Mouse (Mus musculus): ENCODE measurements around the gene Man2a1.

Man2a1 gene

GRCm38 (mm10) chr17:64603134-64603533 lies 2.6 kb downstream of the Man2a1 start:
- peak; percentile 63 for DNase-seq (ENCODE audit: low read depth)

GRCm38 (mm10) chr17:64603534-64603933 lies 3.0 kb downstream of the Man2a1 start:
- no peak for DNase-seq (ENCODE audit: low read depth)

GRCm38 (mm10) chr17:64604163-64604562 lies 3.6 kb downstream of the Man2a1 start:
- DNase-seq (ENCODE audit: low read depth) = no peak

- no peak for DNase-seq (ENCODE audit: low read depth)
Measured at GRCm38 (mm10) chr17:64608228-64608627, 7.7 kb downstream of the Man2a1 start.

- DNase-seq (ENCODE audit: low read depth) = peak; percentile 7
Measured at GRCm38 (mm10) chr17:64608923-64609598, 8.5 kb downstream of the Man2a1 start.

GRCm38 (mm10) chr17:64609741-64610140 lies 9.2 kb downstream of the Man2a1 start:
- no peak for DNase-seq (ENCODE audit: low read depth)

GRCm38 (mm10) chr17:64611426-64611825 lies 10.9 kb downstream of the Man2a1 start:
- no peak for DNase-seq (ENCODE audit: low read depth)

GRCm38 (mm10) chr17:64612135-64612885 lies 11.8 kb downstream of the Man2a1 start:
- DNase-seq (ENCODE audit: low read depth) = no peak

- DNase-seq (ENCODE audit: low read depth) = no peak
Measured at GRCm38 (mm10) chr17:64612930-64613329, 12.4 kb downstream of the Man2a1 start.

GRCm38 (mm10) chr17:64613351-64613750 lies 12.8 kb downstream of the Man2a1 start:
- DNase-seq (ENCODE audit: low read depth) = no peak

- no peak for DNase-seq (ENCODE audit: low read depth)
Measured at GRCm38 (mm10) chr17:64614804-64615203, 14.3 kb downstream of the Man2a1 start.

- no peak for DNase-seq (ENCODE audit: low read depth)
Measured at GRCm38 (mm10) chr17:64615420-64615819, 14.9 kb downstream of the Man2a1 start.

- DNase-seq (ENCODE audit: low read depth) = peak; percentile 76
Measured at GRCm38 (mm10) chr17:64616259-64616658, 15.7 kb downstream of the Man2a1 start.

- peak; percentile 66 for DNase-seq (ENCODE audit: low read depth)
Measured at GRCm38 (mm10) chr17:64617838-64618237, 17.3 kb downstream of the Man2a1 start.

GRCm38 (mm10) chr17:64618996-64619395 lies 18.5 kb downstream of the Man2a1 start:
- peak; percentile 7 for DNase-seq (ENCODE audit: low read depth)

- DNase-seq (ENCODE audit: low read depth) = no peak
Measured at GRCm38 (mm10) chr17:64620135-64620534, 19.6 kb downstream of the Man2a1 start.

- no peak for DNase-seq (ENCODE audit: low read depth)
Measured at GRCm38 (mm10) chr17:64620627-64621026, 20.1 kb downstream of the Man2a1 start.

GRCm38 (mm10) chr17:64621226-64621625 lies 20.7 kb downstream of the Man2a1 start:
- no peak for DNase-seq (ENCODE audit: low read depth)

- DNase-seq (ENCODE audit: low read depth) = no peak
Measured at GRCm38 (mm10) chr17:64621649-64622351, 21.3 kb downstream of the Man2a1 start.

GRCm38 (mm10) chr17:64622352-64622886 lies 21.9 kb downstream of the Man2a1 start:
- DNase-seq (ENCODE audit: low read depth) = no peak

GRCm38 (mm10) chr17:64624439-64624838 lies 23.9 kb downstream of the Man2a1 start:
- no peak for DNase-seq (ENCODE audit: low read depth)

GRCm38 (mm10) chr17:64628796-64629195 lies 28.3 kb downstream of the Man2a1 start:
- no peak for DNase-seq (ENCODE audit: low read depth)

- no peak for DNase-seq (ENCODE audit: low read depth)
Measured at GRCm38 (mm10) chr17:64629486-64629885, 28.9 kb downstream of the Man2a1 start.

All from 416B (cell line).